Mouse (Mus musculus) thymus, adult 2 months (tissue): ENCODE measurements at regions not wholly inside any gene's neighbourhood (a gene's known extent, or its start where the extent isn't known, plus 50 kb on each side); places are given as distances from the start of the nearest gene placed in this dataset.

Experiments
- CTCF ChIP-seq: fragments of 200-500 bp; IDR thresholded peaks from 2 replicates; pipeline ENCODE4 v1.5.1; 2012; ENCODE audit warnings: mild to moderate bottlenecking, control low read depth, low read length, moderate library complexity, borderline replicate concordance; ENCODE audit not compliant: control insufficient read depth, poor library complexity, insufficient read depth; ENCODE audit errors: extremely low read depth
- POLR2A ChIP-seq: fragments of 200-500 bp; IDR thresholded peaks from 2 replicates; pipeline ENCODE4 v1.6.1; 2012; ENCODE audit warnings: mild to moderate bottlenecking, low read length, control low read depth, moderate library complexity; ENCODE audit not compliant: control insufficient read depth, poor library complexity, insufficient read depth; ENCODE audit errors: extremely low read depth

- TF ChIP-seq CTCF (no peak), POLR2A (no peak)
Measured at GRCm38 (mm10) chr9:61189295-61189694, 182.9 kb upstream of the Tle3 start.
